Mouse (Mus musculus): ENCODE measurements around the gene Myo1g. TPM values are rescaled to one million over a fixed set of nuclear protein-coding genes. Genes with fewer than 3 reads are reported as not detected.

The Myo1g gene
- polyA plus RNA-seq, 1 experiment, result 187 TPM

GRCm38 (mm10) chr11:6547696-6548325, 27.0 kb upstream of the Myo1g start:
- 10% methylated on average over 6 of the region's 6 CpGs for WGBS

GRCm38 (mm10) chr11:6547037-6547680, 26.4 kb upstream of the Myo1g start:
- Histone ChIP-seq H3K36me3 (ENCODE audit: control insufficient read depth, insufficient read depth, low read length) (peaks cover 3% of the 10 kb centered on the region; the same call in 1 of the 2 replicates), H3K27ac (ENCODE audit: insufficient read depth, low read length) (peak overlapping the region; percentile 96), H3K27me3 (ENCODE audit: control insufficient read depth, insufficient read depth, low read length) (no peaks in the 10 kb centered on the region), H3K4me3 (ENCODE audit: extremely low read depth, insufficient read depth, insufficient read length) (peak overlapping the region; percentile 89), H3K4me1 (ENCODE audit: control insufficient read depth, insufficient read depth, insufficient read length) (peaks cover 13% of the 10 kb centered on the region)
- DNase-seq (ENCODE audit: low read depth in 1 of 2, low spot score in 2 of 2), result peak in 1 of 2 experiments; percentile 86
- TF ChIP-seq CTCF (IDR thresholded peaks at IDR 0.05; ENCODE audit: extremely low read depth, insufficient read depth, insufficient read length, insufficient replicate concordance) (no peak), POLR2A (IDR thresholded peaks at IDR 0.05; ENCODE audit: low read depth, low read length) (peak; percentile 38)
- WGBS, result 1% methylated on average over 36 of the region's 41 CpGs

More at GRCm38 (mm10) chr11:6547696-6548325, 27.0 kb upstream of the Myo1g start:
- Histone ChIP-seq H3K4me1 (ENCODE audit: control insufficient read depth, insufficient read depth, insufficient read length) (peaks cover 13% of the 10 kb centered on the region), H3K36me3 (ENCODE audit: control insufficient read depth, insufficient read depth, low read length) (peaks cover 4% of the 10 kb centered on the region; the same call in 1 of the 2 replicates), H3K4me3 (ENCODE audit: extremely low read depth, insufficient read depth, insufficient read length) (peak overlapping the region; percentile 89), H3K27me3 (ENCODE audit: control insufficient read depth, insufficient read depth, low read length) (no peaks in the 10 kb centered on the region), H3K27ac (ENCODE audit: insufficient read depth, low read length) (peak overlapping the region; percentile 96)
- no peak for TF ChIP-seq CTCF (IDR thresholded peaks at IDR 0.05; ENCODE audit: extremely low read depth, insufficient read depth, insufficient read length, insufficient replicate concordance)
- no peak for TF ChIP-seq POLR2A (IDR thresholded peaks at IDR 0.05; ENCODE audit: low read depth, low read length)
- DNase-seq (ENCODE audit: low read depth in 1 of 2, low spot score in 2 of 2), result no peak

- Histone ChIP-seq H3K27ac (ENCODE audit: insufficient read depth, low read length) (peak within 1 kb of the TSS; percentile 96), H3K4me3 (ENCODE audit: extremely low read depth, insufficient read depth, insufficient read length) (peak within 1 kb of the TSS; percentile 89), H3K36me3 (ENCODE audit: control insufficient read depth, insufficient read depth, low read length) (peaks cover 3% of the 10 kb centered on the region; the same call in 1 of the 2 replicates), H3K27me3 (ENCODE audit: control insufficient read depth, insufficient read depth, low read length) (no peaks in the 10 kb centered on the region), H3K4me1 (ENCODE audit: control insufficient read depth, insufficient read depth, insufficient read length) (peaks cover 13% of the 10 kb centered on the region)
- TF ChIP-seq POLR2A (IDR thresholded peaks at IDR 0.05; ENCODE audit: low read depth, low read length) (peak; percentile 76), CTCF (IDR thresholded peaks at IDR 0.05; ENCODE audit: extremely low read depth, insufficient read depth, insufficient read length, insufficient replicate concordance) (no peak)
- DNase-seq (ENCODE audit: low read depth in 1 of 2, low spot score in 2 of 2), result peak; percentile 85 to 88
- 1% methylated on average over 53 of the region's 57 CpGs for WGBS
These were observed 25.6 kb upstream of the Myo1g start, which contains the start of gene Ccm2 for GRCm38 (mm10) chr11:6546205-6547013. Ccm2 (plus strand) TSS chr11:6546887.

- peaks cover 13% of the 10 kb centered on the region for H3K4me1 ChIP-seq (ENCODE audit: control insufficient read depth, insufficient read depth, insufficient read length)
- 33% methylated on average over 3 of the region's 3 CpGs for WGBS
- DNase-seq (ENCODE audit: low read depth in 1 of 2, low spot score in 2 of 2), result no peak
These were observed 25.1 kb upstream of the Myo1g start for GRCm38 (mm10) chr11:6545857-6546192.

GRCm38 (mm10) chr11:6545186-6545856, 24.6 kb upstream of the Myo1g start:
- Histone ChIP-seq H3K27me3 (ENCODE audit: control insufficient read depth, insufficient read depth, low read length) (no peaks in the 10 kb centered on the region), H3K4me1 (ENCODE audit: control insufficient read depth, insufficient read depth, insufficient read length) (peaks cover 11% of the 10 kb centered on the region), H3K4me3 (ENCODE audit: extremely low read depth, insufficient read depth, insufficient read length) (no peak overlapping the region), H3K36me3 (ENCODE audit: control insufficient read depth, insufficient read depth, low read length) (no peaks in the 10 kb centered on the region), H3K27ac (ENCODE audit: insufficient read depth, low read length) (no peak overlapping the region)
- TF ChIP-seq CTCF (IDR thresholded peaks at IDR 0.05; ENCODE audit: extremely low read depth, insufficient read depth, insufficient read length, insufficient replicate concordance) (no peak), POLR2A (IDR thresholded peaks at IDR 0.05; ENCODE audit: low read depth, low read length) (no peak)
- WGBS, result 94% methylated on average over 4 of the region's 4 CpGs
- DNase-seq (ENCODE audit: low read depth in 1 of 2, low spot score in 2 of 2), result no peak

More at GRCm38 (mm10) chr11:6545857-6546192, 25.1 kb upstream of the Myo1g start:
- peak overlapping the region; percentile 89 for H3K4me3 ChIP-seq (ENCODE audit: extremely low read depth, insufficient read depth, insufficient read length)
- peaks cover 3% of the 10 kb centered on the region; the same call in 1 of the 2 replicates for H3K36me3 ChIP-seq (ENCODE audit: control insufficient read depth, insufficient read depth, low read length)
- H3K27ac ChIP-seq (ENCODE audit: insufficient read depth, low read length), result peak overlapping the region; percentile 94
- TF ChIP-seq CTCF (IDR thresholded peaks at IDR 0.05; ENCODE audit: extremely low read depth, insufficient read depth, insufficient read length, insufficient replicate concordance) (no peak), POLR2A (IDR thresholded peaks at IDR 0.05; ENCODE audit: low read depth, low read length) (no peak)
- H3K27me3 ChIP-seq (ENCODE audit: control insufficient read depth, insufficient read depth, low read length), result no peaks in the 10 kb centered on the region

- no peak overlapping the region for H3K27ac ChIP-seq (ENCODE audit: insufficient read depth, low read length)
- no peak for TF ChIP-seq CTCF (IDR thresholded peaks at IDR 0.05; ENCODE audit: extremely low read depth, insufficient read depth, insufficient read length, insufficient replicate concordance)
- no peak for TF ChIP-seq POLR2A (IDR thresholded peaks at IDR 0.05; ENCODE audit: low read depth, low read length)
- no peak for DNase-seq (ENCODE audit: low read depth in 1 of 2, low spot score in 2 of 2)
- H3K27me3 ChIP-seq (ENCODE audit: control insufficient read depth, insufficient read depth, low read length), result no peaks in the 10 kb centered on the region
- no peak overlapping the region for H3K4me3 ChIP-seq (ENCODE audit: extremely low read depth, insufficient read depth, insufficient read length)
- WGBS, result 83% methylated on average over 3 of the region's 3 CpGs
- peaks cover 5% of the 10 kb centered on the region; the same call in 1 of the 2 replicates for H3K4me1 ChIP-seq (ENCODE audit: control insufficient read depth, insufficient read depth, insufficient read length)
- no peaks in the 10 kb centered on the region for H3K36me3 ChIP-seq (ENCODE audit: control insufficient read depth, insufficient read depth, low read length)
These were observed 23.9 kb upstream of the Myo1g start for GRCm38 (mm10) chr11:6544683-6545082.
